Mouse (Mus musculus) heart, postnatal 0 days (tissue): ENCODE results near the gene Hfm1. TPM values are rescaled to one million over a fixed set of nuclear protein-coding genes. Genes with fewer than 3 reads are reported as not detected.

Experiments used
- ATAC-seq: fragments of 200-750 bp; cut with Nextera tagmentation; 2 replicates; pipeline ENCODE4 v1.8.0; 2017; ENCODE audit warnings: low read depth, moderate number of reproducible peaks, moderate library complexity; ENCODE audit not compliant: insufficient read depth
- DNase-seq: peaks from one replicate; pipeline ENCODE4 v3.0.0-alpha.2; 2016; ENCODE audit warnings: low spot score
- H3K27ac ChIP-seq: fragments of 300-500 bp; sonication (generic); 2 replicates; pipeline ENCODE4 v1.5.1; 2014; ENCODE audit warnings: low read depth, mild to moderate bottlenecking
- H3K27me3 ChIP-seq: fragments of 300-500 bp; sonication (generic); 2 replicates; pipeline ENCODE4 v1.6.1; 2014; ENCODE audit warnings: low read length, mixed read lengths; ENCODE audit not compliant: control insufficient read depth, insufficient read depth
- H3K36me3 ChIP-seq: fragments of 300-500 bp; sonication (generic); replicated peaks from 2 replicates; pipeline ENCODE4 v1.6.1; 2014; ENCODE audit warnings: low read length, mixed read lengths; ENCODE audit not compliant: control insufficient read depth, insufficient read depth
- H3K4me1 ChIP-seq: fragments of 300-500 bp; sonication (generic); 2 replicates; pipeline ENCODE4 v1.6.1; 2014; ENCODE audit warnings: antibody characterized with exemption; ENCODE audit not compliant: control insufficient read depth, insufficient read depth
- H3K4me2 ChIP-seq: fragments of 300-500 bp; sonication (generic); 2 replicates; pipeline ENCODE4 v1.6.1; 2014; ENCODE audit warnings: low read depth, mild to moderate bottlenecking, low read length, moderate library complexity
- H3K4me3 ChIP-seq: fragments of 300-500 bp; sonication (generic); 2 replicates; pipeline ENCODE4 v1.5.1; 2014; ENCODE audit warnings: low read depth, low read length
- H3K9ac ChIP-seq: fragments of 300-500 bp; sonication (generic); replicated peaks from 2 replicates; pipeline ENCODE4 v1.6.1; 2014; ENCODE audit warnings: low read depth, low read length, mixed read lengths
- H3K9me3 ChIP-seq: fragments of 300-500 bp; sonication (generic); replicated peaks from 2 replicates; pipeline ENCODE4 v1.6.1; 2016; ENCODE audit warnings: low read length; ENCODE audit not compliant: control insufficient read depth
- CTCF ChIP-seq: IDR thresholded peaks from 2 replicates; pipeline ENCODE4 v1.5.1; 2016; ENCODE audit warnings: antibody characterized with exemption, control low read depth, low read depth
- EP300 ChIP-seq: IDR thresholded peaks from 2 replicates; pipeline ENCODE4 v1.6.1; 2016; ENCODE audit warnings: antibody characterized with exemption, low read depth
- WGBS: fragments of 180-500 bp; shearing (Covaris S2); extraction: QIAGEN DNeasy Blood & Tissue Kit; methylation state at CpG from one replicate; pipeline ENCODE4 v1.1.7; 2014; 5-methylcytosine and 5-hydroxymethylcytosine counted together
- polyA plus RNA-seq: library from polyadenylated mRNA; unstranded; fragments of >200 nt; fragmentation: Nextera tagmentation; extraction: Ambion mirVana; gene quantifications from 2 replicates; pipeline ENCODE4 v1.2.1, GENCODE M21; 2015
- total RNA-seq: library from RNA; depleted of rRNA; stranded (reverse); fragments of >200 nt; gene quantifications from 2 replicates; pipeline ENCODE4 v1.2.3, GENCODE M21; 2014; ENCODE audit warnings: low replicate concordance

Hfm1 gene
- total and polyA plus RNA-seq, 2 experiments from 2014 or later, result 0.25 TPM; not detected in 1

GRCm38 (mm10) chr5:106946342-106946741 is 20.2 kb upstream of the Hfm1 start:
- DNase-seq (no peak), ATAC-seq (no peak)
- TF ChIP-seq CTCF (no peak), EP300 (no peak)
- WGBS, result 72% methylated on average over 4 of the region's 4 CpGs
- no peak overlapping the region for H3K27ac ChIP-seq
- H3K4me2 ChIP-seq, result no peak overlapping the region
- no peaks in the 10 kb centered on the region for H3K36me3 ChIP-seq
- no peaks in the 10 kb centered on the region for H3K9me3 ChIP-seq
- H3K27me3 ChIP-seq, result no peaks in the 10 kb centered on the region
- H3K4me3 ChIP-seq, result no peak overlapping the region
- no peaks in the 10 kb centered on the region for H3K4me1 ChIP-seq
- H3K9ac ChIP-seq, result no peak overlapping the region

- TF ChIP-seq CTCF, result no peak
- TF ChIP-seq EP300, result no peak
- no peak for ATAC-seq
- Histone ChIP-seq H3K36me3 (no peaks in the 10 kb centered on the region), H3K9me3 (no peaks in the 10 kb centered on the region), H3K4me2 (no peak overlapping the region), H3K27me3 (no peaks in the 10 kb centered on the region), H3K4me3 (no peak overlapping the region), H3K4me1 (no peaks in the 10 kb centered on the region; the same call in 1 of the 2 replicates), H3K9ac (no peak overlapping the region), H3K27ac (no peak overlapping the region)
- no peak for DNase-seq
- WGBS, result 41% methylated on average over 4 of the region's 4 CpGs
Observed at GRCm38 (mm10) chr5:106927996-106928395, 1.9 kb upstream of the Hfm1 start.

GRCm38 (mm10) chr5:106926369-106926686 is 207 bp upstream of the Hfm1 start:
- no peak for DNase-seq
- WGBS, result 50% methylated on average over 4 of the region's 4 CpGs
- no peak for ATAC-seq
- TF ChIP-seq CTCF (no peak), EP300 (no peak)
- Histone ChIP-seq H3K27ac (no peak overlapping the region), H3K36me3 (no peaks in the 10 kb centered on the region), H3K9ac (no peak overlapping the region), H3K9me3 (no peaks in the 10 kb centered on the region), H3K4me3 (peak overlapping the region; percentile 53), H3K4me2 (peak overlapping the region; percentile 93), H3K27me3 (no peaks in the 10 kb centered on the region), H3K4me1 (no peaks in the 10 kb centered on the region; the same call in 1 of the 2 replicates)

GRCm38 (mm10) chr5:106919315-106919714 is 6.8 kb downstream of the Hfm1 start:
- Histone ChIP-seq H3K4me1 (no peaks in the 10 kb centered on the region), H3K9me3 (no peaks in the 10 kb centered on the region), H3K27ac (no peak overlapping the region), H3K9ac (no peak overlapping the region), H3K36me3 (no peaks in the 10 kb centered on the region), H3K27me3 (no peaks in the 10 kb centered on the region), H3K4me3 (no peak overlapping the region), H3K4me2 (no peak overlapping the region)
- no peak for TF ChIP-seq EP300
- TF ChIP-seq CTCF, result no peak
- no peak for ATAC-seq
- no peak for DNase-seq

- Histone ChIP-seq H3K4me2 (no peak overlapping the region), H3K36me3 (no peaks in the 10 kb centered on the region), H3K4me1 (no peaks in the 10 kb centered on the region), H3K4me3 (no peak overlapping the region), H3K9me3 (no peaks in the 10 kb centered on the region), H3K9ac (no peak overlapping the region), H3K27me3 (no peaks in the 10 kb centered on the region), H3K27ac (no peak overlapping the region)
- DNase-seq (no peak), ATAC-seq (no peak)
- WGBS, result 42% methylated on average over 2 of the region's 2 CpGs
- TF ChIP-seq EP300 (no peak), CTCF (no peak)
Observed at GRCm38 (mm10) chr5:106896879-106897278, 29.2 kb downstream of the Hfm1 start.

- H3K9me3 ChIP-seq, result no peaks in the 10 kb centered on the region
- DNase-seq (peak; percentile 15), ATAC-seq (no peak)
- H3K9ac ChIP-seq, result no peak overlapping the region; the same call in 1 of the 2 replicates
- no peaks in the 10 kb centered on the region for H3K27me3 ChIP-seq
- TF ChIP-seq EP300, result no peak
- peak overlapping the region; percentile 61; the same call in 1 of the 2 replicates for H3K27ac ChIP-seq
- H3K4me3 ChIP-seq, result no peak overlapping the region
- H3K4me2 ChIP-seq, result no peak overlapping the region
- no peaks in the 10 kb centered on the region for H3K36me3 ChIP-seq
- 19% methylated on average over 5 of the region's 5 CpGs for WGBS
- no peaks in the 10 kb centered on the region; the same call in 1 of the 2 replicates for H3K4me1 ChIP-seq
Observed at GRCm38 (mm10) chr5:106891773-106892172, 34.3 kb downstream of the Hfm1 start.
